Mouse (Mus musculus): ENCODE measurements around the gene Xirp2.

Gene Xirp2

DNA sequence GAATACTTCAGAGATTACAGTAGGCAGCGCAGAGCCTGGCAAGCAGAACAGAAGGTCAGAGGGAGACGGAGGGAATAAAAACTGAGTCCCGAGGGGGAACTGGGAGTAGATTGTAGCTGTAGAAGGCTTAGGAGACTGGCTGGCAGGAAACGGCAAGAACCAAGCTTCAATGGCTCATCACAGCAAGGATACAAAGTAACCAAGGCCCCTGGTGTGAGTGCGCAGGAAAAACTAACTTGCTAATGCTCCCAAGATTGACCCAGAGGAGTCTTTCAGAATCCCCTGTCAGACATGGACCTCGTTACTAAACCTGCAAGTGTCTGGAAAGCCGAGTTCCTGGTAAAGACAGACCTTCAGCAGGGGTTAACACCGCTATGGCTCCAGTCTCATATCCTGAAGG lies 98.6 kb downstream of the Xirp2 start:
- DNase-seq (ENCODE audit: extremely low read depth, insufficient read length, low spot score): no peak

DNA sequence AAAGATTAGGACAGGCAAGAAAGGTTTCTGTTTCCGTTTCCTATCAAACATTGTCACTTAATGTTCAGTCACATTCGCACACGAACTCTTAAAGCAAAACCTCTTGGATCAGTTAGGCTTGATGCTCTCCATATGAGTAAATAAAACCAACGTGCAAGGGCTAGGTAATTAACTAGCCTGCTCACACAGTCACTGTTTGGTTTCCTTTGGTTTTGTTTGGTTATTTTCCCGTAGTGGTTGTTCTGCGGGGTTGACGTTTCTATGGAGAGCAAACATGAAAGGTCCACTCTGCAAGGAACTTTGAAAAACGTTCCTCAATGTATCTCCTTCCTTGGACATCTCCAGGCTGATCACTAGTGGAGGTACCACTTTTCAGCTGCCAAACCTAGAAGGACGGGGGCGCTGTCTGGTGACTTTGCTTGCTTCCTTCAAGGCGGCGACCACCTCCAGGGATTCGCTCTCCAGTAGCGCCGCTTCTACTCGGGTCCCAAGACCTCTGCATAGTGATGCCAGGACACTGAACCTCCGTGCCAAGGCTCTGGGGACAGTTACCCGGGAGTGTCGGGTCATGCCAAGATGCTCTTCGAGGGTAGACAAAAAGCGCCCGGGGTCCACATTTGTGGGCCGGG lies 119.2 kb downstream of the Xirp2 start:
- DNase-seq (ENCODE audit: extremely low read depth, insufficient read length, low spot score): no peak

DNA sequence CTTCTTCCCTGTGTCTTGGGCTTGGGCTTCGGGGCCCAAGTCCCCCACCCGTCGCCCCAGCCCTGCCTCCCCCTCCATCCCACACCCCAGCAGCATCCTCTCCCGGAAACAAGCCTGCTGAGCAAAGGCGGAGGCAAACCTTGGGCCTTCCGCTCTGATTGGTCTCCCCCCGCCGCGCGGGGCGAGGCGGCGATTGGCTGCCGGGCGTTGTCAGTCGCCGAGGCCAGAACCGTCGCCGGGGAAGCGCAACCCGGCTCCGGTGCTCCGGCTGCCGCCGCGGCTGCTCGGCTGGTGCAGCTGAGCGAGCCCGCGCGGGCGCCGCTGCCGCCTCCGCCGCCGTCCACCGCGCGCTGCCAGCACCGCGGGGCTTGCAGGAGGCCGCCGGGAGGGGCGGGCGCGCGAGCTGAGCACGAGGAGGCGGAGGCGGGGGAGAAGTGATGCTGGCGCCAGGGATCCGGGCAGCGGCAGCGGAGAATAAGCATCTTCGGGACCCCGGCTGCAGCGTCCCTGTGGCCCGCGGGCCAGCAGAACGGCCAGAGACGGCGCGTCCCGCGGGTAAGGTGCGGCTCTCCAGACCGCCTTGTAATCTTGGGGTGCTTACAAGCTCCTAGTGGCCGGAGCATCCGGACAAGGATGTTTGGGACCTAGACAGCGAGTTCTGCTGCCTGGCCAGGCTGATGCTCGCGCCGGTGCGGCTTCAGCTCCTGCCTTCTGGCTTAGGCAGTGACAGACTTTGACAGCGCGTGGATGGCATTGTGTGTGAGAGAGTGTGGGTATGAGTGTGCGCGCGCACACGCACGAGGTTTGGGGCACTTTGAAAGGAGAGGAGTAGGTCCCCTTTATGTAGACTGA lies 119.9 kb downstream of the Xirp2 start, which contains the start of gene B3galt1:
TSS of gene B3galt1 (plus strand) at position 392 of the 852 bp plus-strand sequence.
- peak; percentile 6 for DNase-seq (ENCODE audit: extremely low read depth, insufficient read length, low spot score)

DNA sequence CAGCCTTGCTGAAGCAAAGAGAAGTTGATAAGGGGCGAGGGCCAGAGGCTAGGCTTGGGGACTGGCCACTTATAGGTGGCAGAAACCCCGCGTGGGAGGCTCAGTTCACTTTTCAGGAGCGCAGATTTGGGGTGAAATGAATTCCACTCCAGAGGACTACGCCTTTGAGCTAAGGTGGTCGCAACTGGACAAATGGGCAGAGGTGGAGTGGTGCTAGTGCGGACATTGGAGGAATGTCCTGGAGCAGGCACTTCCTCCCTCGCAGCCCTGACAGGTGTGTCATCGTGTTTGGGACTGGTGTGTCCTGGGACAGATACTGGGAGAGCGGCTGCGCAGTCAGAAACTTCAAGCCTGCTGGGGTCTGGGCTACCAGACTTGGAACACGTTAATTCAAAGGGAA lies 120.8 kb downstream of the Xirp2 start:
- DNase-seq (ENCODE audit: extremely low read depth, insufficient read length, low spot score): no peak

DNA sequence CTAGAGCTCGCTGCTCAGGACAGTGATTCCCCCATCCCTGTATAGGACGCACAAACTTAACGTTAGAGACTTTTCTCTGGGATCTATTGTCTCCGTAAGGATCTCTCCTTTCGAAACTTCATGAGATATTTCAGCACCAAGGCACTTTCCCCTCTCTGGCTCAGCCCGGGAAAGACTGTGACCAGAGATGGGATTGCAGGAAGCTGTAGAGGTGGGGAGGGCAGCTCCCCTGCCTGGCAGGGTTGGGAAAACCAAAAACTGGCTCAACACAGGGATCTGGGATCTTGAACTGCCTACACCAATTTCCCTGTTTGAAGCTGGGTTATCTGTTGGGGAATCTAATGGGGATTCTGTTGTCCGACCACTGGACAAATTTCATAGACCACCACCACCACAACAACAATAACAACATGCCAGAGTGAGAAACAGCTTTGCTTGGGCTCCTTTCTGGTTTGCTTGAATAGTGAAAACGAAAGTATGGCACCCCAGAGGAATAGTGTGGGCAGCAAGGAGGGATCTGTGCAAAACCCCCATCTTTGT lies 121.4 kb downstream of the Xirp2 start:
- DNase-seq (ENCODE audit: extremely low read depth, insufficient read length, low spot score): no peak

All from 3134 (cell line).